Mouse (Mus musculus): ENCODE measurements around the gene Ift88. TPM values are rescaled to one million over a fixed set of nuclear protein-coding genes. Genes with fewer than 3 reads are reported as not detected.
A peak's percentile ranks its signal among the peaks of the same experiment; 100 is the strongest.

Ift88 gene
- total RNA-seq, 2 experiments from 2014 or later: 17.0 to 19.4 TPM

DNA sequence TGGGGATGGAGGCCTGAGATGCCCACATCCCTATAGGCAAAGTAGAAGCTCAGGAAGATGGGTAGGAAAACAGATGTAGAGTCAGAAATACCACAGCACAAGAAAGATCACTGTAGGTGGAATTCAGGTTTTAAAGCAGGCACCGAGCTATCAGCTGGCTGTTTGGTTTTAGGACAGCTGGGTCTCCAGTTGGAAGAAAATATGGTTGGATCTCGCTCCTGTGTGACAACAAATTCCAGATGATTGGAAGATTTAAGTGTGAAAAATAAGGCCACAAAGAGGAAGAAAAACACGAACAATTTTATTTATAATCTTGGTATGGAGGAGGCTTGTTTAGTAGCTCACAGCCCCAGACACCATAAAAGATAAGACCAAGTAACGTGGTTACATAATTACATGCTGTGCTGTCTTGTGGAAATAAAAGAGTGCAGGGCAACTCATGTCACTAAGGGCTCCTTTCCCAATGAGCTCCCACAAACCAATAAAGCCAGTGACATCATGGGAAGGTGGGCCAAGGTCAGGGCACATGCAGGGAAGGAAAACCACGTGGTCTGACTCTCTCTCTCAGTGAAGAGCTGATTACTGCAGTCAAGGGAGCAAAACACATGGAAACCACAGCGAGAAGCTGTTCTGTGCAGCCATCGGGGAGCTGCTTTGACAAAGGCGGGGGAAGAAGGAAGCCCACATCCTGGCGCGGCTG lies 105.4 kb downstream of the Ift88 start:
- DNase-seq: no peak

GRCm38 (mm10) chr14:57529786-57530515 lies 106.1 kb downstream of the Ift88 start:
- intact Hi-C loops (cut with DNase I): no loop called here

More for the DNA sequence above, 105.4 kb downstream of the Ift88 start:
- intact Hi-C loops (cut with DNase I): no loop called here

DNA sequence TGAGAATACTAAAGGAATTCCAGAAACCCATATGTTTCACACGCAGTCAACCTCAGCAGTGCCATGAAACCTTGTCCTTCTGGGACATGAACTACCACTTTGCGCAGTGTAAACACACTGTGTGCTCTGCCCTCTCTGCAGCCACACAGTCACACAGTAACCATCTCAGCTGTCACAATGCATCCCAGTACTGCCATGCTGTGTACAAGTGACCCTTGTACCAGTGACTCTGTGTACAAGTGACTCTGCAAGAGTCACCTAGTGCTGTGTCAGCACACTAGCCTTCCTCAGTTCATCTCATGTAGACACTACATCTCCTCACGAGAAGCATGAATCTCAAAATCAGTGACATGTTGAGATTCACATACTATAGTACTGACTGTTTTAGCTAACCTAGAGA lies 108.7 kb downstream of the Ift88 start:
- DNase-seq: no peak
- intact Hi-C loops (cut with DNase I): no loop called here

More at GRCm38 (mm10) chr14:57529786-57530515, 106.1 kb downstream of the Ift88 start:
- no peak for DNase-seq

DNA sequence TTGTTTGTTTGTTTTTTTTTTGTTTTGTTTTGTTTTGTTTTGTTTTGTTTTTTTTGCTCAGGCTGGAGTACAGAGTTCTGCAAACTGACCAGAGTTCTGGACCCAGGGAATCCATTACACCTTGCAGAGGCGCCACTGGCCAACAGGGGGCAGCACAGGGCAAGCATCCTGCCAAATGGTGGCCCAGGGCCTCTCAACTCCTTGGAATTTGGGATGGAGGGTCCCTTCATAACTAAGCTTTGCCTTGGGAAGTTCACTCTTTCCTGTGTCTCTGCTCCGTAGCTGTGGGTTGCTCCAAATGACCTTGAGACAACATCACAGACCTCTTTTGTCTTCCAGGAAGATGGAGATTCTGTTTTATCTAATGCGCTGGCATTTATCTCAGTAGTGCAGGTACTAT lies 109.4 kb downstream of the Ift88 start:
- peak; percentile 52 for DNase-seq
- intact Hi-C loops (cut with DNase I): no loop called here

GRCm38 (mm10) chr14:57533841-57534240 lies 110.0 kb downstream of the Ift88 start:
- DNase-seq: no peak
- intact Hi-C loops (cut with DNase I): no loop called here

DNA sequence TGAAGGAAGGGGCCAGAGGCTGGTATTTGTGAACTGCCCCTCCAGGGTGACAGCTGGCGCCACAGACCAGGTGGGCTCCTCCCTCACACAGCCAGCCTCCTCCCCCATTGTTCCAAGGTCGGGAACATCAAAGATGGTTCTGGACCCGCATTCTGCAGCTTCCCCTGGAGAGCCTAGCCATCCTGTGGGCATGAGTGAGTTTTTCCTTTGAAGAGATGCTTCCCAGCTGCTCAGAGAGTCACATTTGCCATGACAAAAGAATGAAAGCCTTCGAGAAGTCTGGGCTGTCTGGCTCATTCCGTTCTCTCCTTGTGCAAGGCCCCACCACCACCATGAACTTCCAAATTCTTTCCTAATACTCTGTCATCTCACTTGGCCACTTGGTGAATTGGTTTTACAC lies 110.5 kb downstream of the Ift88 start:
- intact Hi-C loops (cut with DNase I): no loop called here
- no peak for DNase-seq

DNA sequence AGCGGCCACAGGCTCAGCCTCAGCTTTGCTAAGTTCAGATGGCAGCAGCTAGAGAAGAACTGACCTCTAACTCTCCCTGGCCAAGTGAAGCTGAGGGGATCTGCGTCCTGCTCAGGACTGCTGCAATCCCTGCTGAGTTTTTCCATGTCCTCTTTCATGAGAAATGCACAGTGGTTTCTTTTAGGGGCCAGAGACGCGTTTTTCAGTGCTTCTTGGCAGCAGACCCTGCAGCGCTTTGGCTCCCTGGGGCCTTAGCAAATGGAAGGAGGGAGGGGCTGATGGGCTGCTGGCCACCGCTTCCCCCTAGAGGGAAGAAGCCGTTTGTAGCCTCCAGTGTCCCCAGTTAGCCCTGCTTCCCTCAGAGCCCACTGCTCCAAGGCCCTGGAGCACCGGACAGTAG lies 111.1 kb downstream of the Ift88 start:
- DNase-seq: peak; percentile 60
- intact Hi-C loops (cut with DNase I): no loop called here

DNA sequence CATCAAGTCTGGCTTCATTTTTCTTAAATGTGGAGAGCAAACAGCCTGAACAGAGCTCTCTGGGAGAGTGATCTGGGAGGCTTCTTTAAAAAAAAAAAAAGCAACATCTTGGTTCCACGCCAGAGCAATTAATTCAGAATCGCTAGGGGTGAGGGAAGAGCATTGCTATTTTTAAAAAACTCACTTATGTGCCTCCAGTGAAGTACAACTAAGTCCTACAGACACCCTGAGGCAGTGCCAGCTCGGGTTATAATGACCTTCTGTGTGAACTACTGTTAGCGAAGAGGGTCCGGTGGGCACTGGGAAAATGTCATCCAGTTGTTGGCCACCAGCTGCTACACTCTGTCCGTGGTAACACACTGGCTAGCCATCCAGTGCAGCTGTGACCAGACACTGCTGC lies 111.8 kb downstream of the Ift88 start:
- intact Hi-C loops (cut with DNase I): no loop called here
- DNase-seq: no peak

GRCm38 (mm10) chr14:57536820-57537219 lies 113.0 kb downstream of the Ift88 start:
- no peak for DNase-seq
- intact Hi-C loops (cut with DNase I): no loop called here

DNA sequence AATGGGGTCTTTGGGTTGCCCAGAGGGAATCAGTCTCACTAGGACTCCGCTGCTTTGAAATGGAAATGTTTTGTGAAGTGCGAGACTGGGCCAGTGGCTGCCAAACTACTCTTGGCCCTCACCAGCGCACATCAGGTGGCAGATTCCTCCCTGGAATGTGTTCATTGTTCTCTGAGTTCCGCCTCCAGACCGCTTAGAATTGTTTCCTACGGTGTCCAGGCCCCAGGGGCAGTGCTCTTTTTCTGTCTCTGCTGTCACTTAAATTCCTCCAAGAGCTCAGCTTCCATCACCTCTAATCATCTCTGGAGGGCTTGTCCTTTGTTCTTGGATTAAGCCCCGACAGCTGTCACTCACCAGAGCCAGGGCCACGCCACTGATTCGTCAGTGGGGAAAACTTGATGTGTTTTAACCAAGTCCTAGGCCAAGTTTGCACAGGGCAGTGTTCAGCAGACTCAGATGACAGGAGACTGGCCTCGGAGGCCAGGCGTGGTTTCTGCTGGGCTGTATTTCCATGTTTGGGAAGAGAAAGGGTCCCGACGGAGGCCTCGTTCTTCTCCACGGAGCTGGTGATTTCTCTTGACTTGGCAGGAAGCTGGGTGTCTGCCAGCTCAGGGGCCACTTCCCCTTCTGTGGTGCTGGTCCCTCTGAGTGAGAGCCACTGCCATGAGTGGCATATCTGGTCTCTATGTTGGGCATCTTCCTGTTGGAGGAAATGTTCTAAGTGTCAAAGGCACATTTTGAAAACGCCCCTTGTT lies 113.6 kb downstream of the Ift88 start:
- intact Hi-C loops (cut with DNase I): no loop called here
- DNase-seq: peak; percentile 33

DNA sequence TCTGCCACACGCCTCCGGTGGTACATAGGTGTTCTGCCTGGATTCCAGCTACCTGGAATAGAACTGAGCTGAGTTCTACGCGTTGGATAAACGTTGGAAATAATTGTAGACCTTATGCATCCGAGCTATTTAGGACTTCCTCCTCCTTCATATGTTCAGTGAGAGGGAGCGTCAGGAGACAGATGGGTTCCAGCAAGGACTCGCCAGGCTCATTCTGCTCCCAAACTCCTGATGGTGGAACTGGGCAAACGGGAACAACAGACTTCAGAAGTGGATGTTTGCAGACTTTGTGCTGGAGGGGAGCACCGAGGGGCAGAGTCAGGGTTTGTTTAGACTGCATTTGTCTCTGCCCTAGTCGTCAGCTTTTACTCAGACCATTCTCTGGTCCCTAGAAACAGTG lies 116.8 kb downstream of the Ift88 start:
- DNase-seq: no peak
- intact Hi-C loops (cut with DNase I): no loop called here

DNA sequence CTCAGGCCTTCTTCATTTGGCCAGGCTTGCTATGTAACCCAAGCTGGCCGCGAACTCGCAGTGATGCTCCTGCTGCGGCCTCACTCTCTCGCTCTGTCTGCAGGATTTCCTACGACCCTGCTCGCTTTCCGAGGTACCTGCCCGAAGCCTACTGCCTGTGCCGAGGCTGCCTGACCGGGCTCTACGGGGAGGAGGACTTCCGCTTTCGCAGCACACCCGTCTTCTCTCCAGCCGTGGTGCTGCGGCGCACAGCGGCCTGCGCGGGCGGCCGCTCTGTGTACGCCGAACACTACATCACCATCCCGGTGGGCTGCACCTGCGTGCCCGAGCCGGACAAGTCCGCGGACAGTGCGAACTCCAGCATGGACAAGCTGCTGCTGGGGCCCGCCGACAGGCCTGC lies 118.4 kb downstream of the Ift88 start:
- DNase-seq: no peak
- intact Hi-C loops (cut with DNase I): no loop called here

GRCm38 (mm10) chr14:57543420-57544039 lies 119.7 kb downstream of the Ift88 start:
- no peak for DNase-seq
- intact Hi-C loops (cut with DNase I): no loop called here

DNA sequence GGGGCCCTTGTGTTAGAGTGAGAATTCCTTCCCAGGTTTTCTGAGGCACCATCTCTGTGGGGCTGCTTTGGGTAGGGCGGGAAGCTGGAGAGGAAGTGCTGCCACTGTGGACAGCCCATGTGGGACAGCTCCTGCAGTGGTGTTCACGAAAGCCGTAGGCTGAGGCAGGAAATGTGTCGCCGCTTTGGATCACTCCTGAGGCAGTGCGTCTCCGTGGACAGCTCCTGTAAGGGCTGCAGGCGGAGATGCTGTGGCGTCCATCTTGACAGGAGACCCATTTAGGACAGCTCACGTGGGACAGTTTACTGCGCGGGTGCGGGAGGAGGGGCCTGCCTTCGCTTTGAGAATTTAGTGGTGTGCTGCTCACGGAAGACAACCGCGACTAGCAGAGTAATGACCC lies 121.7 kb downstream of the Ift88 start:
- intact Hi-C loops (cut with DNase I): no loop called here
- DNase-seq: no peak

DNA sequence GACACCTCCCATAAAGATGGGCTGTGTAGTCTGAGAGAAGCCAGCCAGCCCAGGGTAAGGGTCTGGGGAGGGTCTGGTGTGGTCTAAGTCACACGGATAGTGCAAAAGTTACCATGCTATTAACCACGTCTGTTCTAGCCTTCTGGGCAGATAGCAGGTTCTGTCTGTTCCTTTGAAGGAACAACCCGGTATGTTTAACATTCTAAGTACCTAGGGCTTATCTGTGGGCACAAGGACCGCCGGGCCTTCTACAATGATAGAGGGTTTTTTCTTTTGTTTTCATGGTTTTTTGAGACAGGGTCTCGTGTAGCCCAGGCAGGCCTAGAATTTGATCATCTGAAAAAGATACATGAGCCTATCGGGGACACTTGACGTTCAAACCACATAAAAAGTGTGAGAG lies 122.3 kb downstream of the Ift88 start:
- no peak for DNase-seq
- intact Hi-C loops (cut with DNase I): no loop called here

DNA sequence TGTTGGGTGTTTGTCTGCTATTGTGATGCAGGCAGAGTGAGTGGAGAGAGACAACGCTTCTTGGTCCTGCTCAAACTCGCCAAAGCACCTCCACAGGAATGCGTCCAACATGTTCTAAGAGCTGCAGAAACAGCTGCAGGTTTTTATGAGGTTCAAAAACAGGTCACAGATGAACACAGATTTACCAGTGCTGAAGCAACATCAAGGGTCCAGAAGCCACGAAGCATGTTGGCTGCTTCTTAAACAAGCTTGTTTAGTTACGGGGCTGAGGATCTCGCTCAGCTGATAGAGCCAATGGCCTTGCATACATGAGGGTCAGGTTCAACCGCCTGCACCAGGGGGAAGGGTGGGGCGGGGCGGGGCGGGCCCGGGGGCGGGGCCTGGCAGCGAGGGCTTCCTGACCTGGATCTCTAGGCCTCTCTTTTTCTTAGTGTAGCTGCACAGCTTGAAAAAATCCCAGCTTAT lies 122.7 kb downstream of the Ift88 start:
- intact Hi-C loops (cut with DNase I): no loop called here
- no peak for DNase-seq

- DNase-seq: no peak
- intact Hi-C loops (cut with DNase I): no loop called here
Measured at GRCm38 (mm10) chr14:57547062-57547461, 123.2 kb downstream of the Ift88 start.

DNA sequence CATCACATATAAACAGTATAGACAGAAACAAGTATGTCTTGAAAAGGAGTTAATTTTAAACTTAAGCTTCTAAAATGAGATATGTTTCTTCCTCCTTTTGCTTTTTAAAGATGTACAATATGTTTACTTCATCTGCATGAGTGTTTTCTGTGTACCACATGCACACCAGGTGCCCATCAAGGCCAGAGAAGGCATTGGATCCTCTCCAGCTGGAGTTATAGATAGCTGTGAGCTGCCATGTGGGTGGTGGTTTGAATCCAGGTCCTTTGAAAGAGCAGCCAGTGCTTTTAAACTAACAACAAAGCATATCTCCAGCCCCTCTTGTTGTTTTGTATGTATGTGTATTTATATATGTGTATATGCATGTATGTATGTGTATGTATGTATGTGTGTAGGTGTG lies 129.1 kb downstream of the Ift88 start:
- intact Hi-C loops (cut with DNase I): no loop called here
- DNase-seq: no peak

DNA sequence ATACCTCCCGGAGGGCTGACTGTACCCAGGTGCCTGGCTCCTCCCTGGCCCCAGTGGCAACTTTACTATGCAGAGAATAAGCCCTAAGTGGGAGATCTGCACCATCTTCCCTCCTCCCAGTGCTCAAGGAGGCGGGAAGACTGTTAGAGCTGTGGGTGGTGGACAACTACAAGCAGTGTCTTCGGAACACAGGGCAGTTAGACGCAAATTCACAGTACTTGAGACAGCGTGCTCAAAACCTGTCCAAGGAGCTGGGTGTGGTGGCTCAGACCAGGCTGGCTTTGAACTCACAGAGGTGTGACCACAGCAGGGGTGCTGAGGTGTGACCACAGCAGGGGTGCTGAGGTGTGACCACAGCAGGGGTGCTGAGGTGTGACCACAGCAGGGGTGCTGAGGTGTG lies 130.6 kb downstream of the Ift88 start:
- intact Hi-C loops (cut with DNase I): no loop called here
- DNase-seq: no peak

DNA sequence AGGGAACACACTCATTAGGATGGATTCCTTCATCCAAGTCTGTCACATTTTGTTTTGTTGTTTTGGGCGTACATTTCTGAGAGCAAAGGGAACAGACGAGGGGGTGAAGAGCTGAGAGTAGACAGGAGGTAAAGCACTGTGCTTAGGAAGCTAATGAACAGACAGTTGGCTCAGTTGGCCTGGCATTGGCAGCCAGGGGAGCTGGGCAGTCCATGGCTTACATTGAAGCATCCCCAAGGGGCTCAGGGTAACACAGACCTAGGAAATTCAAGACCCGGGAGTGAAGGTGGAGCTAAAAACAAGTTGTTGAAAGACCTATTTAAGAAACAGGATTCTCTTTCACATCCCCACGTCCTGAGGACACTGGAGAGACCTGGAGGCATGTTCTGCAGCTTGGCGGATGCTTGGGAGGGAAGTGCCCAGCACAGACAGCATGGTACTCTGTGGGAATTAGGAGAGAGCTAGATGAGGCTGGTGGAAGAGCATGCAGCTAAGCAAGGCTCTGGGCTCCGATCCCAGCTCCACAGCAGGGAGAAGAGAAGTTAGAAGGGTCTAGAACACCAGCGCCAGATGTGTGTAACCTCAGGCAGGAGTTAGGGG lies 131.7 kb downstream of the Ift88 start:
- no peak for DNase-seq
- intact Hi-C loops (cut with DNase I): no loop called here

GRCm38 (mm10) chr14:57556922-57557321 lies 133.1 kb downstream of the Ift88 start:
- intact Hi-C loops (cut with DNase I): no loop called here
- DNase-seq: no peak

Data from left cerebral cortex, postnatal 4 days (tissue).